In the genomic region with DNA sequence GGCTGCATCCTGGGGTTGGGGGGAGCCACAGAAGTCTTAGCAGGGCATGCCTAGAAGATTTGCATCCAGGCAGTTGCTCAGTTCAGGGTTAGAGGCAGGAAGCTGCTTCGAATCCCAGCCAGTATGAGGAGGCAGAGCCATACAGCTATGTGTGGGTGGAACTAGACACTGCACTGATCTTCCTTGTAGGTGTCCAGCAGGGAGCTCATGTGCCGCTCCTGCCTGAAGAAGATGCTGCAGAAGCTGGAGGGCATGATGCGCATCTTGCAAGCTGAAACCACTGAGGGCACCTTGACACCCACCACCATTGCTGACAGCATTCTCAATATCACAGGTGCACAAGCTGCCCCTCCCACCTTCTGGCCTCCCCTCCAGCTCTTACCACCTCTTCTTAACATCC, we compare ENCODE assay signal across 20 mouse cellular contexts. TPM values are rescaled to one million over a fixed set of nuclear protein-coding genes. Genes with fewer than 3 reads are reported as not detected.
"Had no signal": no experiment of that assay in that cellular context is flagged by ENCODE, and none has a peak within 500 bp of the region (broad histone marks: within the 10 kb centered on the region; RNA-seq: fewer than 3 reads in every experiment).

No protein-coding gene starts in this region.

- H3K4me2 ChIP-seq: lung, embryonic 15.5 days; midbrain, embryonic 12.5 days; neural tube, embryonic 12.5 days; stomach, embryonic 15.5 days had no signal

- DNase-seq: liver, postnatal 0 days; lung, adult 2 months; lung, postnatal 14 days; lung, postnatal 36 days; midbrain, embryonic 14.5 days; right cerebral cortex, postnatal 14 days; thymus, adult 2 months; thymus, postnatal 25 days; thymus, postnatal 4 days had no signal

- H3K27me3 ChIP-seq: lung, embryonic 15.5 days; megakaryocyte, embryonic 14.5 days; midbrain, embryonic 12.5 days; neural tube, embryonic 12.5 days; stomach, embryonic 15.5 days had no signal

- H3K27ac ChIP-seq: lung, embryonic 15.5 days; macrophage; midbrain, embryonic 10.5 days; midbrain, embryonic 12.5 days; neural tube, embryonic 12.5 days; stomach, embryonic 15.5 days; stomach, postnatal 0 days had no signal

- H3K4me3 ChIP-seq: lung, embryonic 15.5 days; megakaryocyte, embryonic 14.5 days; midbrain, embryonic 10.5 days; midbrain, embryonic 12.5 days; neural tube, embryonic 12.5 days; stomach, embryonic 15.5 days had no signal

- ATAC-seq: liver, postnatal 0 days; lung, postnatal 0 days; midbrain, embryonic 16.5 days had no signal

RNA-seq across cellular contexts. Expression of gene Rab26, which starts 45.5 kb away (rescaled TPM):
- total RNA-seq: neutrophil, adult 5-6 weeks had no signal
- polyA plus RNA-seq: macrophage had no signal
